Mouse (Mus musculus) Patski (cell line): ENCODE measurements at regions not wholly inside any gene's neighbourhood (a gene's known extent, or its start where the extent isn't known, plus 50 kb on each side); places are given as distances from the start of the nearest gene placed in this dataset.

Source experiments
- ATAC-seq: fragments of 100-300 bp; one replicate; pipeline ENCODE4 v1.8.0; 2021
- CTCF ChIA-PET: fragments of 350-600 bp; sonication (Branson Sonifier 250); formaldehyde crosslinking; loops from one replicate; lab custom pipeline; 2022; ENCODE audit warnings: inconsistent platforms; lab: Charles Lee
- POLR2A ChIA-PET: fragments of 350-600 bp; sonication (Branson Sonifier 250); formaldehyde crosslinking; loops from one replicate; lab custom pipeline; 2022; ENCODE audit warnings: antibody characterized with exemption, inconsistent platforms; lab: Charles Lee
- DNase-seq: peaks from one replicate; pipeline ENCODE4 v3.0.0-alpha.2; 2011; ENCODE audit warnings: low read depth, low spot score
- H3K27me3 ChIP-seq: fragments of 371-371 bp; one replicate; pipeline ENCODE4 v1.5.1; 2021
- CTCF ChIP-seq: fragments of 100-300 bp; IDR thresholded peaks from one replicate; pipeline ENCODE4 v1.5.1; 2021
- in situ Hi-C: fragments of 300-500 bp; cut with MboI; formaldehyde crosslinking; loops from 3 replicates; pipeline ENCODE4 v1.11.1; 2018; ENCODE audit warnings: low pct_unique_long_range_greater_than_20kb, mixed read lengths

DNA sequence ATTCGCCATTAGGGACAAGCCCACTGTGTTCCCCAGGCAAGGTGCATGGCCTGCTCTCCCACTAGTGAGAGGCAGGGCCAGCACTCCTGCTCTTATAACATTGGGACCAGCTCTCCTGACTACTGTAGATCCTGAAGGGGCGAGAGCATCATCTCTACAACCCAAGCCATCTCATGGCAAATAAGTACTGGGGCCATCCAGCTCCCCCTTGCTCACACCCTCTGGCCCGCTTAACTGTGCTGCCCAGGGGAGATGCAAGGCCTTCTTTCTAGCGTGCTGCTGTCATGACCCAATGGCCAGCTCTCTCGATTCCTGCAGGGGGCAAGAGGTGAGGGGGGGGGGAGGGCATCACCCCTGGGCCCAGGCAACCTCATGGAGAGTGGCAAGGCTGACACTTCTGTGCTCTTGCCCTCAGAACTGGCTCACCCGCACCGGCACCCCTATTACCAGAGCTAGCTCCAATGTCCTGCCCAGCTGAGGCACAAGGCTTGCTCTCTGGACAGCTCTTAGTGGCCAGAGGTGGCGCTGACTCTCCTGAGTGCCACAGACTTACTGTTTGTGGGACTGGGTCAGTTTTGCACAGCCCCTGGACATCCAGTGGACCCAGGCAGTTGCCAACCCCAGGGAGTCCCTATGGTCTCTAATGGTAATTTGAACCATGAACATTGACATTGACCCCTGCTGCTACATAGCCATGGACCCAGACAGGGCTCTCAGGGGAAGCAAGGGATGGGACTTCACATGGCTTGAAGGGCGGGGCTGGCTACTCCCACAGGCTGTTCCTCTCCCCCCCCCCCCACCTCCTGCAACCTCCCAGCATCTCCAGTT, 448.2 kb downstream of the Tdrd3 start:
- TF ChIP-seq CTCF = no peak
- ATAC-seq (no peak), DNase-seq (no peak)
- H3K27me3 ChIP-seq = no peaks in the 10 kb centered on the region
- POLR2A ChIA-PET = no interaction called here
- CTCF ChIA-PET = no interaction called here
- in situ Hi-C loops = no loop called here

GRCm38 (mm10) chr14:87865216-87866202, 449.1 kb downstream of the Tdrd3 start:
- in situ Hi-C loops = no loop called here
- TF ChIP-seq CTCF = no peak
- ChIA-PET CTCF (no interaction called here), POLR2A (no interaction called here)
- DNase-seq = no peak
- no peak for ATAC-seq
- H3K27me3 ChIP-seq = no peaks in the 10 kb centered on the region

DNA sequence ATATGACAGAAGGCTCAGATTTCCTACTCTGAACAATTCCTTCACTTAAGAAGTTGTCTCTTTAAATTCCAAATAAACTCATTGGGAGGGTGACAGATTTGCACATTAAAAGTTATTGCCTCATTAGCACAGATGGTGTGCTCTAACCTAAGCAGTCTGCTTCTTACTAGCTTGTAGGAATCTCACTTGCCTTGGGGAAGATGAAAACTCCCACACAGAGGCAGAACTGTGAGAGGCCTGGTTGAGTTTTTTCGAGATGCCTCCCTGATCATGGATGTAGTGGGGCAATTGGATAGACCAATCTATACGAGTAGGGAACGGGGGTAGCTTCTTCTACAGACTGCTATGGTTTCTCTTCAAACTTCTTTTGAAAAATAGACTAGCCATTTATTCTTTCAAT, 485.3 kb downstream of the Tdrd3 start:
- ATAC-seq = no peak
- no peak for TF ChIP-seq CTCF
- in situ Hi-C loops = no loop called here
- no peak for DNase-seq
- ChIA-PET CTCF (no interaction called here), POLR2A (no interaction called here)
- peaks cover 4% of the 10 kb centered on the region for H3K27me3 ChIP-seq

DNA sequence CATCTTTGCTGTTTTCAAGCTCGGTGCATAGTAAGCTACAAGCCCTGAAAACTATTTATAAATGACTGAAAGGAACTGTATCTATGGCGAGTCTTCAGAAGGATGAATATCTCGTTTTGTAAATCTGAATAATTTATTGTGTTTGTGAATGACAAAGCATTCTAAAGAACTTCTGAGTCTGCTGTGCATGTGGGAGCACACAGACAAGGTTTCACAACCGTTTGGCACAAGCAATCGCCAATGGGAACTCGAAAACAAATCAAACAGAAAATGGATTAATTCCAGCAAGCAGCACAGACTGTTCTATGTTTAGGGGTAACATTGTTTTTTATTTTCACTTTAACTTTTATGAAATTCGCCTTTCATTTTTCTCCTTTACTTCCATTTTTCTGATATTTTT, 486.0 kb downstream of the Tdrd3 start:
- no peak for TF ChIP-seq CTCF
- ChIA-PET POLR2A (no interaction called here), CTCF (no interaction called here)
- no peak for ATAC-seq
- no peak for DNase-seq
- peaks cover 4% of the 10 kb centered on the region for H3K27me3 ChIP-seq
- in situ Hi-C loops = no loop called here
